Mouse (Mus musculus): ENCODE data around the gene Cbr4.

GRCm38 (mm10) chr8:61537471-61537870, 49.9 kb downstream of the Cbr4 start:
- TF ChIP-seq CTCF (conservative IDR thresholded peaks at IDR 0.05 in 1 of 2, IDR thresholded peaks at IDR 0.05 in 1 of 2; ENCODE audit: low read depth in 2 of 2, low read length in 2 of 2), result no peak
- TF ChIP-seq SIN3A (IDR thresholded peaks at IDR 0.05; ENCODE audit: low read length), result no peak
- TF ChIP-seq POLR2A (IDR thresholded peaks at IDR 0.05; ENCODE audit: low read depth, low read length), result no peak
- TF ChIP-seq POLR2AphosphoS2 (IDR thresholded peaks at IDR 0.05; ENCODE audit: low read depth, low read length), result no peak
- TF ChIP-seq MEF2A (IDR thresholded peaks at IDR 0.05; ENCODE audit: borderline replicate concordance, low read depth, low read length), result no peak
- no peak for TF ChIP-seq KAT2A (IDR thresholded peaks at IDR 0.05; ENCODE audit: insufficient replicate concordance, low read length)
- TF ChIP-seq MXI1 (IDR thresholded peaks at IDR 0.05; ENCODE audit: low read depth, low read length), result no peak
- no peak for TF ChIP-seq TCF12 (IDR thresholded peaks at IDR 0.05; ENCODE audit: low read depth, low read length)
- no peak for TF ChIP-seq NELFE (IDR thresholded peaks at IDR 0.05; ENCODE audit: low read depth, low read length)
- no peak for TF ChIP-seq UBTF (IDR thresholded peaks at IDR 0.05; ENCODE audit: low read depth, low read length)
- no peak for TF ChIP-seq RAD21 (IDR thresholded peaks at IDR 0.05; ENCODE audit: low read depth, low read length)
- TF ChIP-seq USF2 (conservative IDR thresholded peaks at IDR 0.05; ENCODE audit: low read depth, low read length), result no peak
- TF ChIP-seq USF1 (IDR thresholded peaks at IDR 0.05; ENCODE audit: low read depth, low read length), result no peak
- TF ChIP-seq ETS1 (conservative IDR thresholded peaks at IDR 0.05; ENCODE audit: low read depth, low read length), result no peak

Measured in CH12.LX (cell line).